Mouse (Mus musculus) embryo, embryonic 11.5 days (tissue): ENCODE results near the gene Slc12a7.
A peak's percentile ranks its signal among the peaks of the same experiment; 100 is the strongest.
"Not testable (repeated sequence)": the region's sequence is repeated elsewhere in the genome, so short reads cannot be mapped to it uniquely, and the experiment has no call there.

Experiments
- DNase-seq: peaks from one replicate; pipeline ENCODE4 v3.0.0-alpha.2; 2012; ENCODE audit warnings: low read depth, low spot score

The Slc12a7 gene

GRCm38 (mm10) chr13:73718225-73718624, 14.7 kb upstream of the Slc12a7 start:
- DNase-seq, result peak; percentile 79

GRCm38 (mm10) chr13:73720241-73720640, 12.7 kb upstream of the Slc12a7 start:
- DNase-seq, result no peak

- no peak for DNase-seq
These were observed 9.7 kb upstream of the Slc12a7 start for GRCm38 (mm10) chr13:73723081-73723668.

- no peak for DNase-seq
These were observed 7.6 kb upstream of the Slc12a7 start for GRCm38 (mm10) chr13:73725315-73725714.

GRCm38 (mm10) chr13:73727621-73728025, 5.3 kb upstream of the Slc12a7 start:
- DNase-seq, result no peak

GRCm38 (mm10) chr13:73728633-73729032, 4.3 kb upstream of the Slc12a7 start:
- no peak for DNase-seq

- no peak for DNase-seq
These were observed 2.0 kb upstream of the Slc12a7 start for GRCm38 (mm10) chr13:73730913-73731312.

- DNase-seq, result no peak
These were observed 659 bp upstream of the Slc12a7 start for GRCm38 (mm10) chr13:73732235-73732634.

- no peak for DNase-seq
These were observed 1.5 kb downstream of the Slc12a7 start for GRCm38 (mm10) chr13:73734379-73734778.

- no peak for DNase-seq
These were observed 2.4 kb downstream of the Slc12a7 start for GRCm38 (mm10) chr13:73735270-73735669.

- no peak for DNase-seq
These were observed 3.0 kb downstream of the Slc12a7 start for GRCm38 (mm10) chr13:73735928-73736327.

GRCm38 (mm10) chr13:73736943-73737342, 4.0 kb downstream of the Slc12a7 start:
- DNase-seq, result no peak

- DNase-seq, result not testable (repeated sequence)
These were observed 7.6 kb downstream of the Slc12a7 start for GRCm38 (mm10) chr13:73740399-73740944.

GRCm38 (mm10) chr13:73742944-73743343, 10.1 kb downstream of the Slc12a7 start:
- no peak for DNase-seq

GRCm38 (mm10) chr13:73743662-73744061, 10.8 kb downstream of the Slc12a7 start:
- no peak for DNase-seq

- no peak for DNase-seq
These were observed 16.0 kb downstream of the Slc12a7 start for GRCm38 (mm10) chr13:73748663-73749440.

- DNase-seq, result no peak
These were observed 17.5 kb downstream of the Slc12a7 start for GRCm38 (mm10) chr13:73750435-73750834.

GRCm38 (mm10) chr13:73751284-73751683, 18.4 kb downstream of the Slc12a7 start:
- DNase-seq, result no peak

GRCm38 (mm10) chr13:73755809-73756208, 22.9 kb downstream of the Slc12a7 start:
- DNase-seq, result no peak

- DNase-seq, result no peak
These were observed 24.0 kb downstream of the Slc12a7 start for GRCm38 (mm10) chr13:73756916-73757315.

GRCm38 (mm10) chr13:73757362-73757761, 24.5 kb downstream of the Slc12a7 start:
- DNase-seq, result no peak

GRCm38 (mm10) chr13:73759596-73759995, 26.7 kb downstream of the Slc12a7 start:
- DNase-seq, result no peak

GRCm38 (mm10) chr13:73760126-73760525, 27.2 kb downstream of the Slc12a7 start:
- DNase-seq, result no peak
